Mouse (Mus musculus) urinary bladder, postnatal 10 days (tissue): ENCODE results near the gene Spem2.
"Not testable (repeated sequence)": the region's sequence is repeated elsewhere in the genome, so short reads cannot be mapped to it uniquely, and the experiment has no call there.

ENCODE experiments used
- DNase-seq: peaks from one replicate; pipeline ENCODE4 v3.0.0; 2022; ENCODE audit warnings: low spot score

The Spem2 gene

GRCm38 (mm10) chr11:69818365-69818764, at the start of gene Spem2:
TSS of gene Spem2 (minus strand) at chr11:69818465.
- no peak for DNase-seq

- DNase-seq, result no peak
Observed at GRCm38 (mm10) chr11:69867335-69867734, 49.1 kb upstream of the Spem2 start.

GRCm38 (mm10) chr11:69865561-69865960, 47.3 kb upstream of the Spem2 start:
- DNase-seq, result no peak

GRCm38 (mm10) chr11:69864138-69864860, 46.0 kb upstream of the Spem2 start:
- DNase-seq, result no peak

GRCm38 (mm10) chr11:69863729-69864128, 45.5 kb upstream of the Spem2 start:
- not testable (repeated sequence) for DNase-seq

GRCm38 (mm10) chr11:69858113-69858998, 40.1 kb upstream of the Spem2 start, which contains the start of gene Tnk1:
TSS of gene Tnk1 (minus strand) at chr11:69858730.
- no peak for DNase-seq

DNA sequence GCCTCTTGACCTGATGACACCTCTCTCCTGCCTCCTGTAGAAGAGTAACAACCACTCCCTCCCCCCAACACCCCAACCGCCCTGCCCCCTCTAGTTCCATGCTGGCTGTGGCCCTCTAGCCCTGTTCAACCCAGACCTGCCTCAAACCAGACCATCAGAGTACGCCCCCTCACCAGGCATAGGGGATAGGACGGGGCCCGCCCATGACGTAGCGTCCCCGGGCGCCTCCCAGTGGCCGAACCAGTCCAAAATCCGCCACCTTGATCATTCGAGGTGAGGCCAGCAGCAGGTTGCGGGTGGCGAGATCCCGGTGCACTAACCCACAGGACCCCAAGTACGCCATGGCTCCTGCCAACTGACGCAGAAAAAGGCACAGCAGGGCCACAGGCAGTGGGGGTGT, 37.1 kb upstream of the Spem2 start:
- no peak for DNase-seq

- DNase-seq, result no peak
Observed at GRCm38 (mm10) chr11:69854680-69855079, 36.4 kb upstream of the Spem2 start.

DNA sequence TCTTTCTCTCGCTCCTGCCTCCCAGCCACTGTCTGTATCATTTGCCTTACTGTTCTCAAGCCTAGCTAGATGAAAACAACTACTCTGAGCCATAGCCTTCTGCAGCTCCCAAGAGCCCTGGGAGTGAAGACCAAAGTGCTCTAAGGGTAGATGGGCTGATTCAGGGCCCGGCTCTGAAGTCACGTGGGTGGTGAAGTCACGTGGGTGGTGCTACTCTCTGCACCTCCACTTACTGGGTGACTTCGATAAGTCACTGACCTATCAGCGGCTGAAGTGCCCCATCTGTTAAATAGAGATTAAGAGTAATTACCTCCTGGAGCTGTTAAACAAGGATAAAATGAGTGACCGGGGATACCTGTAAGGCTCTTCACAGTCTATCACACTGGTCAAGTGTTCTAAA, 35.7 kb upstream of the Spem2 start:
- no peak for DNase-seq

DNA sequence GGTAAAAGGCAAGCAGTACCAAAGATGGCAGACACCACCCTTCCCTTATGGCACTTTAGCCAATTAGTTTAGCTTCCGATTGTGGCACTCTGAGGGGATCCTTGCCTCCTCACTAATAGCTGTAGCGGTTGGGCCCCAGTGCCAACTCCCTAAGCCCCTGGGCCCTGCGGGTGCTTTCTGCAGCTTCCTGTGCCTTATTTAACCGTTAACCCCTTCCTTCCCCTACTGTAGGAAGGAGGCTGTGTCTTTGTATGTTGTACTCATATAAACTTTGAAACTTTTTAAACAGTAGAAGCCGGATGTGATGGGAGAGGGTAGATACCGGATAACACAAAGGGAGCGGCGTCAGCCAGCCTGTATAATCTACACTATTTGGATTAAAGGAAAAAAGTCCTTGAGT, 32.5 kb upstream of the Spem2 start:
- DNase-seq, result no peak

DNA sequence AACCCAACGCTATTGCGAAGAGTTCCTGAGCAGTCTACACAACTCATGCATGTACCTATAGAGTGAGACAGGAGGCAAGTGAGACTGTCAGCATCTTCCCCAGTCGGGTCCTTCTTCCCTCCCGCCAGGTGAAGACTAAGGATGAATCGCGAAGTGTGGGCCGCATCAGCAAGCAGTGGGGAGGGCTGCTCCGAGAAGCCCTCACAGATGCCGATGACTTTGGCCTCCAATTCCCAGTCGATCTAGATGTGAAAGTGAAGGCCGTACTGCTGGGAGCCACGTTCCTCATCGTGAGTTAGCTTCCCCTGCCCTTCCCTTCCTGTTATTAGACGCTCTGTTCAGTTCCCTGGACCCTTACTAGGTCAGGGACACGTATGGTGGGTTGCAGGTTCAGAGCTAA, 31.6 kb upstream of the Spem2 start:
- DNase-seq, result no peak

DNA sequence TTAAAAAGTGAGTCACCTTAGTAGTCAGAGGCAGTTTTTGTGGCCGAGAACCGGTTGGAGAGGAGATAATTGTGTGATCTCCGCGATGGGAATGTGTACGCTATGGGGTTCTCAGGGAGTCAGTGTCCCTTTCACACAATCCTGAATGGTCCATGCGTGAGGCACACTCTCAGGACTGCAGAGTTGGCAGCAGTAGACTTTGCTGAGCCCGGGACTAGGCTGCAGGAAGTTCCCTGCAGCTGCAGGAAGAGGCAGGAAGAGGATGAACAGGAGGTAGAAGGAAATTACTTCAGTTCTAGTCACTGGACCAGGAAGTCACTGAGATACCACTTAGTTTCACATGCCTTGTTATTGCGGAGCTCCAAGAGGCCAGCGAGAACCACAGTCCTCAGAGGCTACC, 30.9 kb upstream of the Spem2 start:
- DNase-seq, result no peak

DNA sequence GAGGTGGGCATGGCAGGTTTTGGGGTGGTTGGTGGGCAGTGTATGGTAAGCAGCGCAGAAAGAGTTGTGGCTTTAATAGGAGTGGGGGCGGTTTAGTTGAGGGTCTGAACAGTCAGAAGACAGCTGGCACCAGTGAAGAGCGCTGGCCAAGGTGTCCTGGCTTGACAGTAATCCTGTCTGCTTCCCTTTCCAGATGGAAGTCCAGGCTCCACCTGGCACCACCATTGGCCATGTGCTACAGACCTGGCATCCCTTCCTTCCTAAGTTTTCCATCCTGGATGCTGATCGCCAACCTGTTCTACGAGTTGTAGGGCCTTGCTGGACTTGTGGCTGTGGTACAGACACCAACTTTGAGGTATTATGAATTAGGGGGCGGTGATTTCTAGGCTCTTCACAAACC, 29.8 kb upstream of the Spem2 start:
- DNase-seq, result no peak

DNA sequence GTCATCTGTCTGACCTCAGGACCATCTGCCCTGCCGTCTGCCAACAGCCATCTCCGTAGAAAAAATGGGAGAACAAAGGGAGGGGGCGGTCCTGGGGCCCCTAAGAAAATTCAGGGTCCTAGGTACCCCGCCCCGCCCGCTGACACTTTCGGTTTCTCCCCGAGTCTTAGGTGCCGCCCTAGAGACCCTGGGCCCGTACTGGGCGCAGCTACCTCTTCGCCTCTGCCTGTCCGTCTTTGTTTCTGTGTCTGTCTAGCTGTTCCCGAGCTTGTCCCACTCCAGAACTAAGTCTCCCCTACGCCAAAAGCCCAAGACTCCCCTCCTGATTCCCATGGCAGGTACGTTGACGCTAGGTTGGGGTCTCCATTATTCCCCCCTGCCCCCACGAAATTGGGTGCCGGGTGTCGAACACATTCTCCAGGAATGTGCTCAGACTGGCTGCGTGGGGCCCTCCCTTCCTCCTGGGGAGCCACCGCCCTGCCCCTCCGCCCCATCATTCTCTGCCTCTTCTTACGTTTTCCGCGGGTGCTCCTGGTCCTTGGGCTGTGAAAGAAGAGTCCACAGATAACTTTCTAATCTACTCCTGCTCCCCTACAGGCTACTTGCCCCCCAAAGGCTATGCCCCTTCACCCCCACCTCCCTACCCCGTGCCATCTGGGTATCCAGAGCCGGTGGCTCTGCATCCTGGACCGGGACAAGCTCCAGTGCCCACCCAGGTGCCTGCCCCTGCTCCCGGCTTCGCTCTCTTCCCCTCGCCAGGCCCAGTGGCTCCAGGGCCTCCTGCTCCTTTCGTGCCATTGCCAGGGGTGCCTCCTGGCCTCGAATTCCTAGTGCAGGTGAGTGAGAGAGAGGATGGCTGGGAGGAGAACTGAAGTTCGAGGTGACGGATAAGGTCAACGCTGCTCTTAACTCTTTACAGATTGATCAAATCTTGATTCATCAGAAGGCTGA, 28.7 kb upstream of the Spem2 start:
- no peak for DNase-seq

GRCm38 (mm10) chr11:69846198-69846680, 28.0 kb upstream of the Spem2 start, which contains the start of gene Plscr3:
TSS of gene Plscr3 (plus strand) at chr11:69846376.
- DNase-seq, result peak; percentile 55

GRCm38 (mm10) chr11:69838714-69839104, 20.4 kb upstream of the Spem2 start:
- DNase-seq, result no peak

DNA sequence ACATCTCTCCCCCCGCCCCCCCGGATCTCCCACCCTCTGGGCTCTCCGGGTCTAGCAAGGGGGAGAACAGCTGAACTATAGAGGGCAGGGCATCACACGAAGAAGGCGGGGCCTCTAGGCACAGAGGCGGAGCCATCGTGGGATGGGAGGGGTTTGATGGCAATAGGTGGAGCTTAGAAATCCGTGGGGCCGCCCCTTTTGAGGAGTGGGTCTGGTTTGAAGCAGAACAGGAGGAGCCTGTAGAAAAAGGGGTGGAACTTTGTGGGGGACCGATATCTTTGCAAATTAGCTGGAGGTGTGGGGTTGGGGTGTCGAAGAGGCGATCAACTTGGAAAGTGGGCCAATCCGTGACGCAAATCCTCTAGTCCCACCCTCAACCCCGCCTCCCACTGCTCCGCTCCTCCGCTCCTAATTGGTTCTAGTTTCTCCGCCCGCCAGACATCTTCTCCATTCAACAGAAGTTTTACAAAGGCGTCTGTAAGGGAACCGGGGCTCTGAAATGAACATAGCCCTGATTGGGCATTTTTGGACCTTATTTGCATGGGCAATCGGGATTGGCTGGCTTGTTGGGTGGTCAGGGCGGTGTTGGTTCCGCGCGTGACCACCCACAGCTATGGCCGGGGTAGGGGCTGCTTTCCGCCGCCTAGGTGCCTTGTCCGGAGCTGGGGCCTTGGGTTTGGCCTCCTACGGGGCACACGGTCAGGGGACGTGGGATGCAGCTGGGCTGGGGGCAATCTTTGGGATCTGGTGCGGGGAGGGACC, 19.9 kb upstream of the Spem2 start, which contains the start of gene Tmem256:
Gene Tmem256, plus strand, starts transcription at position 563 of the 762 bp plus-strand sequence.
- peak; percentile 73 for DNase-seq

DNA sequence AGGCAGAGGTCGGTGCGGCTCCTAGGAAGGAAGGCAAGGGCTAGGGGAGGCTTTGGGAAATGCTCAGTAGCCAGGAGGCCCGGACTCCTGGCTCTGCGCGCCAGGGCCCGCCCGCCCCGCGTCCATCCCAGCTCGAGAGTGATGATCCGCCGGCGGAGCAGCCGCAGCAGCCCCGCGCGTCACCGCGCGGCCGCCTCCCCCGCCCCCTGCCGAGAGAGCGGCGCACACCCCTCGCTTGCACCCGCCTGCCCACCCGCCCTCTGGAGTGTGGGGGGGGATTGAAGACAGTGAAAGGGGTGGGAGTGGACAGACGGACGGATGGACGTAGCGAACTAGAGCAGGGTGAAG, 19.3 kb upstream of the Spem2 start, which contains the start of gene Nlgn2:
Gene Nlgn2, minus strand, starts transcription at position 181 of the 348 bp plus-strand sequence.
- no peak for DNase-seq

- DNase-seq, result no peak
Observed at GRCm38 (mm10) chr11:69836703-69837576, 18.7 kb upstream of the Spem2 start.

DNA sequence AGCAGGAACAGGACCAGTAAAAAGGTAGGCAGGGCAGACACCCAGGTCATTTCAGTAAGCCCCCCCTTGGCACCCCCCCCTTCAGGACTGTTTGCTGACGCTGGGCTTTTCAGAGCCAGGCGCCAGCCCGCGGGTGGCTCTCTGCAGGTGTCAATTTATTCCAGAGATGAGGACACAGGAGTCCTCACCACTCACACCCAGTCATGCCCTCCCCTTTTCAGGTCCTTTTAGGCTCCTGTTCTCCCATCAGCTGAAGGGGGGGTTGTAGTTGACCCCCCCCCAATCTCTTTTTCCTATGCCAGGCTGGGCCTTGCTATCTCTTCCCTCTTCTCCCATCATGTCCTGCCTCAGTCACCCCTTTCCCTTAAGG, 17.7 kb upstream of the Spem2 start:
- no peak for DNase-seq
